Mouse (Mus musculus): ENCODE data around the gene Mylk4.

Gene Mylk4

GRCm38 (mm10) chr13:32783816-32784215, at the start of gene Mylk4:
Gene Mylk4, minus strand, starts transcription at chr13:32783954.
- DNase-seq (ENCODE audit: low read depth, low spot score) = no peak

DNA sequence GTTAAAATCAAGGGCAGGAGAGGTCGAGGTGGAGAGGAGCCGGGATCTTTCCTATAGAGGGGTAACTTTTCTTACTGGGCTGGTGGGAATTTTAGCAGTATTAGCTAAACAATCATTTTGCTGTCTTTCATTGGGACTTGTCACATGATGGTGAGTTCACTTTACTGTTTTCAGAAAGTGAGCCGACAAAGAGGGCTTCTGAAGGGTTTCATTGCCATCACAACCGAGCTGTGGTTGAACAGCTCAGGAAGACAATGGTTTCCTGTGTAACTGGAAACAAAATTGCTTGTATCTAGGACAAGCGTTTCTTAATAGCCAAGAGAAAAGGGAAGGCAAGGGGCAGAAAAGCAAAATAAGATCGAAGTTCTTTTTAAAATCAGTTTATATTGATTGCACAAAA, 49.5 kb upstream of the Mylk4 start:
- DNase-seq (ENCODE audit: low read depth, low spot score) = no peak

DNA sequence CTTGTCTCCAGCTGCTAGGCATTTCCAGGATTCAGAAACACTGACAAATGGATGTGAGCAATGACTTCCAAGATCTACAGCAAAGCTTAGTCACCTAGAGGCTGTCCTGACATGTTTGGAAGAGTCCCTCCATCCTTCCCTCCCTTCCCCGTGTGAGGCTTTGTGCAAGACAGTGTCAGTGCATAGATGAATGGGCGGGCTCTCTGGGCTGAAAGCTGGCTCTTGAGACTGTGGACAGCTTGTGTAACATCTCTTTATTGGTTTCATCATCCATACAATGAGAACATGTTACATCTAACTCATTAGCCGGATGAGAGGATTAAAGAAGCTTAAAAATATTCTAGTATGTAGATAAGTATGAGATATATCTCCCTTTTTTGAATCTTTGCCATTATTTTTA, 49.0 kb upstream of the Mylk4 start:
- no peak for DNase-seq (ENCODE audit: low read depth, low spot score)

- DNase-seq (ENCODE audit: low read depth, low spot score) = no peak
Observed at GRCm38 (mm10) chr13:32831505-32832273, 47.9 kb upstream of the Mylk4 start.

- no peak for DNase-seq (ENCODE audit: low read depth, low spot score)
Observed at GRCm38 (mm10) chr13:32828886-32829285, 45.1 kb upstream of the Mylk4 start.

DNA sequence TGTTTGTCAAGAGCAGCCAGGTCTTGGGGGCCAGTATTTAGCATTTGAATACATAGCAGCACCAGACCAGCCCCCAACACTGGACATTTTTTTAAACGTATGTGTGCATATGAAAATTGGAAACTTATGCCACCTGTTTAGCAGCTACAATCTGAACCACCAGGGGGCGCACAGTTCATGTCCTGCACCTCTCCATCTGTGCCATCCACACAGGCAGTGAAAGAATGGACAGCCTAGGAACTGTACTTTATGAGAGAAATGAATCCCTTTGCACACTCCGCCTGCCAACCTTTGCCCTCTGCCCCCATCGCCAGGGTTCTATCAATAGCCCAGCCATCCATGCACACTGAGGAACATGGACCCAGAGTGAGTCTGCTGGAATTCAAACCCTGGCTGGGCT, 44.2 kb upstream of the Mylk4 start:
- peak; percentile 77 for DNase-seq (ENCODE audit: low read depth, low spot score)

- peak; percentile 21 for DNase-seq (ENCODE audit: low read depth, low spot score)
Observed at GRCm38 (mm10) chr13:32827111-32827822, 43.5 kb upstream of the Mylk4 start.

- no peak for DNase-seq (ENCODE audit: low read depth, low spot score)
Observed at GRCm38 (mm10) chr13:32825546-32825945, 41.8 kb upstream of the Mylk4 start.

GRCm38 (mm10) chr13:32824377-32825330, 40.9 kb upstream of the Mylk4 start:
- DNase-seq (ENCODE audit: low read depth, low spot score) = no peak

DNA sequence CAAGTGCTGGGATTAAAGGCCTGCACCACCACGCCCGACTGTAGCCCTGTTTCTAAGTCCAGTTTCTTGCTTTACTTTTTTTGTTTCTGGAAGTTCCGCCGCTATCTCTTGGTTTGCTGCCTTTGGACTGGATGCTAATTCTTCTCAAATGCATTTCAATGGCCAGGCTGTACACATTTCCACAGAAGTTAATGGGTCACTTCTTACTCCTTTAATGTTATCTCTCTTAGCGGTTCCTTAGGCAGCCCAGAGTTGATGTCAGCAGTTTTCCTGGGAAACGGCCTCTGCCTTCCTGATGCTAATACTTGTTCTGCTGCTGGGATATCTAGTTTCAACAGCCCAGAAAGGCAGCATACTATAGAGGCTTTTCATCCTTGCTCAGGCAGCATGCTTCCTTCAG, 39.4 kb upstream of the Mylk4 start:
- DNase-seq (ENCODE audit: low read depth, low spot score) = no peak

GRCm38 (mm10) chr13:32821671-32822070, 37.9 kb upstream of the Mylk4 start:
- no peak for DNase-seq (ENCODE audit: low read depth, low spot score)

- DNase-seq (ENCODE audit: low read depth, low spot score) = no peak
Observed at GRCm38 (mm10) chr13:32819926-32820325, 36.2 kb upstream of the Mylk4 start.

DNA sequence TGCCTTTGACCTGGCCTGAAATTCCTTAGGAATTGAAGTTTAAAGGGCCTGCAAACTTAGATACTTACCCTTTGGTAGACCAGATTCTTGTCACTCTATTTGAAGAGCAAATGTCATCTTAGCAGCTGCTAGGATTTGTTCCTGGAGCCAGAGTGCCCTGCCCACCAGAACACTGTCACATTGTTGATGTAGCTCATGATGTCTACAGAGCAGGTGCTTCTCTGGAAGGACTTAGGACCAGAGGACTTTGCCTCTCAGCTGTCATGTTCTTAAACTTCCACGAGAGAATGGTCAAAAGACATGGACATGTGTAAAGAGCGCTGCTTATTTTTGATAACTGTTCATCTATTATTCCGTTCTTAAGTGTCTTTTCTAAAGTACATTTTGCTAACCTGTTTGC, 35.5 kb upstream of the Mylk4 start:
- DNase-seq (ENCODE audit: low read depth, low spot score) = no peak

DNA sequence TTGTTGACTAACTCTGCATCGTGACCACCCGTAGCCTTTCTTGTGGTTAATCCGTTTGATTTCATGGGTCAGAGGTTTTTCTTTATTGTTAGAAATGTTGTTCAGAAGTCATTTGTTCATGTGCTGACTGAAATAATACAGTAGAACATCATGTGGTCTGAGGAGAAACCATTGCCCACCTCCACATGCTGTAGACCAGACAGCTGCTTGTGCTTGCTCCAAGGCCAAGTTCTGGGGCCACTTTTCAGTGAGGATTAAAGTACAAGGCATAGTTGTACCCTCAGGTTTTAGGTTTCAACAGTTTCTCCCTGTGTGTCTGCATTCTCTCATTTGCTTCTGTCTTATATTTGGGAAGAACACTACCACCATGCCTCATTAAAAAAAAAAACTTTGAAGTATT, 23.9 kb upstream of the Mylk4 start:
- DNase-seq (ENCODE audit: low read depth, low spot score) = no peak

DNA sequence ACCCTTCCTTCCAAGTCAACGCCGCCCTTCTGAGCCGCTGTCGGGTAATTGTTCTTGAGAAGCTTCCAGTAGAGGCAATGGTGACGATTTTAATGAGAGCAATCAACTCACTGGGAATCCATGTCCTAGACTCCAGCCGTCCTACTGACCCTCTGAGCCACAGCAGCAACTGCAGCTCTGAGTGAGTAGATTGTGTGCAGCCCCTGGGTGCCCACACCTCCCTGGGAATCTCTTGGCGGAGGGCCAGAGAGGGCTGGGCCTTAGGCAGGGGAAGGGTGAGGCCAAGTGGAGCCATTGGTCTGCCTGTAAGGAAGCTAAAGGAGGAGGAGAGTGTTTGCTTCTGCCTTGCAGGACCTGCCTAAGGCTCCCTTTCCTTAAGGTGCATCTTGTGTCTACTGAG, 23.1 kb upstream of the Mylk4 start:
- no peak for DNase-seq (ENCODE audit: low read depth, low spot score)

DNA sequence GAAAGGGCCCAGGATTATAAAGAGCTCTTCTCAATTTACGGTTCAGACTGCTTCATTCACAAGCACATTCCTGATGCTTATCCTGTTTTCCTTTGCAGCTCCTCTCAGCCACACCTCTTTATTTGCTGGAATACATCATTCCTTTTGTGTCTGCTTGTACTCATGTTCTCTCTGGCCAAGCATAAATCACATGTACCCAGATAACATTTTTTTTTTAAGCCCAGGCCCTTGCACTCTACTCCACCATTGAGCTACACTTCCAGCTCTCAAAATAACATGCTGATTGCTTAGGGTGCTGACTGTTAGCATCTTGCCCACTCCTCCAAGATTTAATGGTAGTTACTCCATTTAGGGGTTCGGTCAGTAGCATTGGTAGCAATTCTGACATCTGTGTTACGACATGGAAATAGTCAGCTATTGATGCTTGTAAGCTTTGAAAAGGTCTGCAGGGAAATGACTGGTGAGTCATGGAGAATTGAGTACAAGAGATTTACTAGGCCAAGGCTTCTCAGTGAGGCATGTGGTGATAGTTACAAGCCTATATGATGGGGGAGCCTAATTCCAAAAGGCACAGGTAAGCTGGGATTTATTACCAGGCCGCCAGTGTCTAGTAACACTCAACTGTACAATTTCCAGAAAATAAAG, 20.1 kb upstream of the Mylk4 start:
- DNase-seq (ENCODE audit: low read depth, low spot score) = peak; percentile 55

DNA sequence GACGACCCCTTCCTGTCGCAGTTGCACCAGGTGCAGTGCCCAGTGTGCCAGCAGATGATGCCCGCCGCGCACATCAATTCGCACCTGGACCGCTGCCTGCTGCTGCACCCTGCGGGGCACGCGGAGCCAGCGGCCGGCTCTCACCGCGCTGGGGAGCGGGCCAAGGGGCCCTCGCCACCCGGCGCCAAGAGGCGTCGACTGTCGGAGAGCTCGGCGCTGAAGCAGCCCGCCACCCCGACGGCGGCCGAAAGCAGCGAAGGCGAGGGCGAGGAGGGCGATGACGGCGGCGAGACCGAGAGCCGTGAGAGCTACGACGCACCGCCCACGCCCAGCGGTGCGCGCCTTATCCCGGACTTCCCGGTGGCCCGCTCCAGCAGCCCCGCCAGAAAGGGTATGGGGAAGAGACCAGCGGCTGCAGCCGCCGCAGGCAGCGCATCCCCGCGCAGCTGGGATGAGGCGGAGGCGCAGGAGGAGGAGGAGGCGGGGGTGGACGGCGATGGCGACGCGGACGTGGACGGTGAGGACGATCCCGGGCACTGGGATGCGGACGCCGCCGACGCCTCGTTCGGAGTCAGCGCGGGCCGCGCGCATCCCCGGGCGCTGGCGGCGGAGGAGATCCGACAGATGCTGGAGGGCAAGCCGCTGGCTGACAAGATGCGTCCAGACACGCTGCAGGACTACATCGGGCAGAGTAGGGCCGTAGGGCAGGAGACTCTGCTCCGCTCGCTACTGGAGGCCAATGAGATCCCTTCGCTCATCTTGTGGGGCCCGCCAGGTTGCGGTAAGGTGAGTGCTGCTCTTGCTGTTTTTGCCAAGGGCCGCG, 18.7 kb upstream of the Mylk4 start, which contains the start of gene D930007J09Rik:
Gene D930007J09Rik (minus strand): TSS at position 591 of the 823 bp plus-strand sequence.
- peak; percentile 39 for DNase-seq (ENCODE audit: low read depth, low spot score)

DNA sequence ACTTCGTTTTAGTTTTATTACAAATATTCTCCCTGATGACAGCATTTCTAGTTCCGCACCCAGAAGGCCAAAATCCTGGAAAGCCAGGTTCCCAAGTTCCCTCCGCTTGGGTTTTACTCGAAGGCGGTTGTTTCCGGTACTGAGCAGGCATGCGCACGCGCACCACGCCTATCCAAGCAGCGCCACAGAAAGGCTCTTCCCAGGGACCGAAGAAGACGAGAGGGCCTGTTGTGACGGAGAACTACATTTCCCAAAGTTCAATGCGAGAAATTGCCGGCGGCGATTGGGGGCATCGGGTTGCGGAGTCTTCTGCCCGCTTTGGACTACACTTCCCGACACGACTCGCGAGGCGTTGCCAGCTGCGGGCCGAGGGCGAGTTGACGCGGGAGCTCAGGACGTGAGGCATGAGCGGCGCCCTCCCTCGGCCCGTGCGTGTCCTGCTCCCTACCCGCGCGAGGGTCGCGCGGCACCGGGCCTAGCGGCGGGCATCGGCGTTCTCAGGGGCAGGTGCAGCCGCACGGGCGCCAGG, 18.0 kb upstream of the Mylk4 start, which contains the start of gene Wrnip1:
Gene Wrnip1 (plus strand): TSS at position 346 of the 529 bp plus-strand sequence.
- DNase-seq (ENCODE audit: low read depth, low spot score) = peak; percentile 100

DNA sequence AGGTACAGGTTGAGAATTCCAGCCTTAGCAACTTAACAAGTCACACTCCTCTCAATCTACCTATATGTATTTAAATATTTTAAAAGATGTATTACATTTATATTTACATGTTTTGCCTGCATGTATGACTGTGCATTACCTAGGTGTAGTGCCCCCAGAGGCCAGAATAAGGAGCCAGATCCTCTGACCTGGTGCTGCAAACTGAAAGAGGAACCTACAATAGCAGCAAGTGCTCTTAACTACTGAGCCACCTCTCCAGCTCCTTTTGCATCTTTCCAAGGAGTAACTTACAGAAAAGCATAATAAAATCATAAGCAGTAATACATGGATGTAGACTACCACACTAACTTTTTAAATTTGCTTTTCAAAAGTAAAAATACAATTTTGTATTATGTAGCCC, 17.1 kb upstream of the Mylk4 start:
- peak; percentile 57 for DNase-seq (ENCODE audit: low read depth, low spot score)

DNA sequence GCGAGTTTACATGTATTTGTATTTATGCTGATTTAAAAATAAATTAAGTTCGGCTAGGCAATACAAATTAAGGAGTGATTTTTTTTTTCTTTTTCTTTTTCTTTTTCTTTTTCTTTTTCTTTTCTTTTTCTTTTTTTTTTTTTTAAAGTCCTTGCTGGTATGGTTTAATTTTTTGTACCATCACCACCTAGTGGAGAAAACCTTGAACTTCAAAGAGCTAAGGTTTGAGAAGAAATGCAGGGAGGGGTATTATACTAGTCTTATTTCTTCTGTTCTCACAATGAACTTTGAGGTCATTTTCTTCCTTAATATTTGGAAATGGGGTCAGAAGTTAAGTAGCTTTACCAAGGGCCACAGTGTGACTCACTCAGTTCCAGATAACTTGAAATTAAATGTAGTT, 15.4 kb upstream of the Mylk4 start:
- peak; percentile 73 for DNase-seq (ENCODE audit: low read depth, low spot score)
